Mouse (Mus musculus) gastrocnemius, postnatal 36 days (tissue): ENCODE measurements at regions not wholly inside any gene's neighbourhood (a gene's known extent, or its start where the extent isn't known, plus 50 kb on each side); places are given as distances from the start of the nearest gene placed in this dataset.

ENCODE experiments used
- DNase-seq, 2 experiments: peaks; one replicate each; pipeline ENCODE4 v3.0.0; 2022
- intact Hi-C: fragments of 180-260 bp; cut with DNase I; formaldehyde crosslinking; loops from one replicate; pipeline ENCODE4 v1.15.1; 2025

DNA sequence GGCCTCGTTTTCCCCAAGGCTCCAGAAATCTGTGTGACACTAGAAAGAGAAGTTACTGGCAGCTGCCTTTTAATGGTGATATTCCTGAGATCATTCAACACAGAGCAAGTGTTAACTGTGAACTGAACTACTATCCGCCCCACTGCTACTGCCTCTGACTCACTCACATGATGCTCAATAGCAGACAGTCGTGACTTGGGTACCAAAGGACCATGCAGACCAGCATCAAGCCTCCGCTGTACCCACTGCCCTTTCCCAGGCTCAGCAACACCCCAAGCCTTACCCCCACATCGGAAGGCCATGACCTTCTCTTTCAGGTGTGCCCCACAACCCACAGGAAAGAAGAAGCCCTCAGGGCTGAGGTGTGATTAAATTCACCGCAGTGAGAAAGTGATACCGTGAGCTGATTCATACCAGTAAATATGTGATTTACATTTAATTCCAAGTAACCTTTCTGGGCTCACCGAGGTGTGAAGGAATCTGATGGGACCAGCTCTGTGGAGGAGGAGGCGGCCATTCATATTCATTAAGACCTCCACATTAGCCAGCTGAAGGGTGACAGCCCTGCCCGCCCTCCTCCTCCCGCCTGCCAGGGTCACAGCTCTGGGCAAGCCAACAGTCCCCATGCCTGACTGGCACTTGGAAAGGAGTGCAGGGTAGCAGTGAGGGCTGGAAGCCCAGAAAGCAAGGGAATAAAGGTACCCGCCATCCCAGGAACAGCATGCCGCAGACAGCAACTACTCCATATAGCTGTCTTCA lies 156.0 kb upstream of the Tle3 start:
- intact Hi-C loops, result no loop called here
- DNase-seq, result no peak

DNA sequence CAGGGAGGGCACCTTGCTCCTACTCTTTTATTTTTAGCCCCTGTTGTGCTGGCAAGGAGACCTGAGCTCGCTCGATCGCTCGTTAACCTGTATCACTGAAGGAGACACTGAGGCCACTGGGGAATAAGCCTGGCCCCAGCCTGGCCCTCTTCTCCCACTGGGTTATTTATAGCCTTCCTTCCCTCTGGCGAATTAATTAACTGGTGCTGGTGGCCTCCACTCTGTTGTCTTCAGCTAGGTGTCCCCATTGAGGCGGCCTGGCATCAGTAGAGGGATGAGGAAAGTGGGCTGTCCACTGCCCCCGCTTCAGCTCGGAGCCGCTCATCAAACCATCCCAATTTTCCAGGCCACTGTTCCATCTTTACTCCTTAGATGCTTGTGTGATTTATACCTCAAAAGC lies 152.1 kb upstream of the Tle3 start:
- intact Hi-C loops, result no loop called here

GRCm38 (mm10) chr9:61222212-61223003 lies 149.8 kb upstream of the Tle3 start:
- DNase-seq, result no peak
- intact Hi-C loops, result no loop called here

More for the DNA sequence above, 152.1 kb upstream of the Tle3 start:
- no peak for DNase-seq

- intact Hi-C loops, result no loop called here
- DNase-seq, result no peak
Measured at GRCm38 (mm10) chr9:61225020-61225652, 147.0 kb upstream of the Tle3 start.

DNA sequence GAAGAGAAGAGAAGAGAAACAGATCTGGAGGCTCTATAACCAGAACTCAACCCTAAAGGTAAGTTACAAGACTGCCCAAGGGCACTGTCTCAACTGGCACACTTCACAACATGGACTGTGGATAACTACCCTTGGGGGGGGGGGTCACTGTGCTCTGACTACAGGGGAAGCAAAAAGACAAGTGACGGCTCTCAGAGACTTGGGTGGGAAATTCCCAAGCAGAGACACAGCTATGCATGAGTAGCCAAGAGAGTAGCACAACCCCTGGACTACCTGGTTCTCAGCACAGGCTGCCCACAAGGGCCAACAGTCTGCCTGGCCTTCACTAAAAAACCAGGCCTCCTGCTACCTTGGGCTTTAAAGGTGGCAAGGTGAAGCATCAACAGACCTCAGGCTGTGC lies 146.3 kb upstream of the Tle3 start:
- intact Hi-C loops, result no loop called here
- no peak for DNase-seq

DNA sequence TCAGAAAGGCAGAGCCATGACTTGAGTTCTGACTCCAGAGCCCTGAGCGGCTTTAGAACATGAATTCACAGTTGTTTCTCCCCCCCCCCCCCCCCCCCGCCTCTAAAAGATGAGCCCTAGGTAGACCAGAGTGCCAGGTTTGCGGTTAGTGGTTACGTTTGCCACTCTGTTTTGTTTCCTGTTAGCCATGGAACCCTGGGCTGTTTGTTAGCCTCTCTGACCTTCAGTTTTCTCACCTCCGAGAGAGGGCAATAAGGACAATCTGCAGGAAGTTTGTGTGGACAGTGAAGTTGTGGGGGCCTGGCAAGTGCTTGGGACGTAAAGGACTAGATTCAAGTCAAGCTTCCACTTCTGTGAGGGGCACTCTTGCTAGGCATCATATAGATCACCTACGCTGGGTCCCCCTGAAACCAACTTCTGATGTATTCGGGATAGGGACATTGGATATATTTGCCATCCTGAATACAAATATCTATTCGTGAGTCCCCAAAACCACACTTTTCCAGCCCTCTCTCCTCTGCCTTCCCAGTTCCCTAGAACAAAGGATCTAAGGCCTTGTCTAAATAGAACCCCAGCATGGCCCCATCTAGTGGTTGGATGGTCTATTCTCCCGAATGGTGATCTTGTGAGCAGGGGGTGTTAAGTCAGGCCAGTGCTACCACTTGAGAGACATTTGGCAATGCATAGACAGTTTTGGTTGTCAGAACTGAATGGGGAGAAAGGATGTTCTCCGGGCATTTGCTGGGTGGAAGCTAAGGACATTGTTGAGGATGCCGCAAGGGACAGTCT lies 145.4 kb upstream of the Tle3 start:
- DNase-seq, result no peak
- intact Hi-C loops, result no loop called here

DNA sequence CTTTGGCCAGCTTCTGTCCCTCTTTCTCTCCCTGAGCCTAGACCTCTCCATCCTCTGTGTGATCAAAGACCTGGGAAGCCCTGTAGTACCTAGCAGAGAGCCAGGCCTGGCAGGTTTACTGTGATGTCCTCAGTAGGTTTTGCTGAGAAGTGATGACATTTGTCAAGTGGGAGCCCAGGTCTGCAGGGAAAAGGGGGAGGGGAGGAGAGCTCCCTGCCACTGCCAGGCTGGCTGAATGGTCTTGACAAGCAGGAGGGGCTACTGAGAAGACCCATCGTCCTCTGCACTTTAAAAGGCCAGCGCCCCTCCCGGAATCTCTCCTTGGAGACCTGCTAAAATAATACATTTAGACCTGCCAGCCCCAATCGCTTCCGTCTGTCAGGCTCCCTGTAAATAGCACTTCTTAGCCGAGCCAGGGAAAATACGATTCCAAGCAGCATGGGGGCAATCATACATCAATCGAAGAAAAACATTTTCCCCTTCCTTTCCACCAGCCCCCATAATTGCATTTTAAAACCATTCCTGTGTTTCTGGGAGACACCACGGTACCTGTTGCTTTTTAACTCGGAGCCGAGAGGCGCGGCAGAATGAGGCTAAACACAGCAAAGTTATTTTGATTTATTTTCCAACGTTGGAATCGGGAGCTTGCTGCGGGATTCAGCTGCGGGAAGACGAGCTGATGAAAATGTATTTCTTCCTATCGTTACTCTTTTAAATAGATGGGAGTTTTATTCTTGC lies 144.5 kb upstream of the Tle3 start:
- DNase-seq, result no peak
- intact Hi-C loops, result no loop called here

DNA sequence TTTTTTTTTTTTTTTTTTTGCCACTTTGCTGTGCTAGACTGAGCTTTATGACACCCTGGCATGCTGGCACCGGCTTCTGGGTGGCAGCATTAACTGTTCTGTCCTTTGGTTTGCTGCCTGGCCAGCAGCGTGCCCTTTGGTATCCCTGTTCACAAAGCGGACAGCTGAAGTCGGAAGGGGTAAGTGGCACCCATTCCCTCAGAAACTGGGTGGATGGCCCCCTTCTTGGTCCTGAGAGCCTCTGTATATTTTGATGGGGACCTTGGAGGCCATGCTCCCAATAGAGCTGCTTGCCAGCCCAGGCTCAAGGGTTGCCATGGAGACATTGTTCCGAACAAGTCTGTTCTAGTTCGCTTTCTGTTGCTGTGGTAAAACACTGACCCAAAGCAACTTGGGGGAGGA lies 143.9 kb upstream of the Tle3 start:
- intact Hi-C loops, result no loop called here
- DNase-seq, result no peak

DNA sequence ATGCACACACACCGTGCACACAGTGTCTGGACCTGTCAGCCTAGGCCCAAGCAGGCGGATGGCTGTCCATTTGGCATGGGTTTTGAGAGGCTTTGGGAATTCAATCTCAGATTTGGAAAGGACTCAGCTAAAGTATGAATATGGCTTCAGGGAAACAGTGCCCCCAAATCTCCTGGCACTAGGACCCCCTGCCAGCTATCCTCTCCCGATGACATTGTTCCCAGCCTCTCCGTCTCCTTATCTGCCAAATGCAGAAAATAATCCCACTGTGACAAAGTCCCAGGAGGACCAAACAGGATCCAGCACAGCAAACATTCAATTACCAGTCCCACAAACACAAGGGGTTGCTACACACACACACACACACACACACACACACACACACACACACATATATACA lies 141.9 kb upstream of the Tle3 start:
- intact Hi-C loops, result no loop called here

DNA sequence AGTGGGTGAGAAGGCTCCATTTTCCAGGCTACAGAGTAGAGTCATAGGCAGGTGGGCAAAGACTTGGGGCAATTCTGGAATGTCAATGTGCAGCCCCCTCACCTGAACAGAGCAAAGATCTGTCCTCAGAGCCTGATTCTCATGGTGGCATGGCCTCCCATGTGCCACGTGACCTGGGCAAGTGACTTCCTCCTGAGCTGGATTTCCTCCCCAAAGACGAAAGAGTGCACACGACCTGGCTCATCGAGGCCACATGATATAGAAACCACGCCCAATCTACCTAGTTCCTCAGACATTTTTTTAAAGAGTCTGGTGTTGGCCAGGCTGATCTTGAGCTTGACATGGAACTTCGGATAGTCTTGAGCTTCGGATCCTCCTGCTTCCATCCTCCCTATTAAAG lies 139.5 kb upstream of the Tle3 start:
- intact Hi-C loops, result no loop called here

More for the DNA sequence above, 141.9 kb upstream of the Tle3 start:
- no peak for DNase-seq

GRCm38 (mm10) chr9:61233251-61233650 lies 138.9 kb upstream of the Tle3 start:
- no peak for DNase-seq
- intact Hi-C loops, result no loop called here

More for the DNA sequence above, 139.5 kb upstream of the Tle3 start:
- DNase-seq, result no peak

GRCm38 (mm10) chr9:61235653-61236610 lies 136.2 kb upstream of the Tle3 start:
- intact Hi-C loops, result no loop called here
- no peak for DNase-seq

- intact Hi-C loops, result no loop called here
Measured at GRCm38 (mm10) chr9:61238687-61239250, 133.4 kb upstream of the Tle3 start.

DNA sequence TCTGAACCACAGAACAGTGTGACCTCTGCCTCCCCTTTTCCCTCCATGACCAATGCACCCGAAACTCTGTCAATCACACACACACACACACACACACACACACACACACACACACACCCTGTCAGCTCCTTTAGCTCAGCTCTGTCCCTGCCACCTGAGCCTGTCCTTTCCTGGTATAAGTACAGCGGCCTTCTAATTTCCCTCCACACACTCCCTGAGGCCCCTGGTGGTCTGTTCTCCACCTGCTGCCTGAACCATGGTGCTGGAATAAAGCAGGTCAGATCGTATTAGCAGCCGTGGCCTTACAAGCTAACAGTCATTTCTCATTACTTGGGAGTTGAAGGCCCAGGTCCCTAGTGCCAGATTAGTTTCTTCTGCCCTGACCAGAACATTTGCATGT lies 132.8 kb upstream of the Tle3 start:
- DNase-seq, result no peak
- intact Hi-C loops, result no loop called here

More at GRCm38 (mm10) chr9:61238687-61239250, 133.4 kb upstream of the Tle3 start:
- no peak for DNase-seq

GRCm38 (mm10) chr9:61241442-61241841 lies 130.7 kb upstream of the Tle3 start:
- intact Hi-C loops, result no loop called here
- DNase-seq, result no peak

DNA sequence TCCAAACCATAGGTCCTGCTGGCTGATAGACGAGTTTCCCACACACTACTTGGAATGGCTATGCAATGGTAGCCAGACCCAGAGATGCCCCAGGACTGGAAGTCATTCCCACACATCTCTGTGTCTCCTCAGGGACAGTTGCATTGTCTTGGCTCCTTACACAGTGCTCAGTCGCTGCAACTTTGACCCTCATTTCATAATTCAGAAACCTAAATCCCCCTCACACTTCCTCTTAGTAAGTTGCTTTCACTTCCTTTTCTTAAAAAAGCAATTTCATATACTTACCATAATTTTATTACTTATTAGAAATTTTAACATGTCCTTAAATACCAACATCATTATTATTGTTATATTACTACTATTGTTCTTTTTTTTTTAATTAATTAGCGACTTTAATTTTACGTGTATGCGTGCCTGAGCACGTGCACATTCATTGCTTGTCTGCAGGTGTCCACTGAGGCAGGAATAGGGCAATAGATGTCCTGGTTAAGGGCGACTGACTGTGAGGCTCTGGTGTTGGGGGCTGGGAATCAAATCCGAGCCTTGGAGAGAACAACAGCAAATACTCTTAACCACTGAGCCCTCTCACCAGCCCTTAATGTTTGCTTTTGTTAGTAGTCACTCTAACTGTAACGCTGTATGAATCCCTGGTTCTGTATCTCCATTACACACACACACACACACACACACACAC lies 129.9 kb upstream of the Tle3 start:
- no peak for DNase-seq
- intact Hi-C loops, result no loop called here

DNA sequence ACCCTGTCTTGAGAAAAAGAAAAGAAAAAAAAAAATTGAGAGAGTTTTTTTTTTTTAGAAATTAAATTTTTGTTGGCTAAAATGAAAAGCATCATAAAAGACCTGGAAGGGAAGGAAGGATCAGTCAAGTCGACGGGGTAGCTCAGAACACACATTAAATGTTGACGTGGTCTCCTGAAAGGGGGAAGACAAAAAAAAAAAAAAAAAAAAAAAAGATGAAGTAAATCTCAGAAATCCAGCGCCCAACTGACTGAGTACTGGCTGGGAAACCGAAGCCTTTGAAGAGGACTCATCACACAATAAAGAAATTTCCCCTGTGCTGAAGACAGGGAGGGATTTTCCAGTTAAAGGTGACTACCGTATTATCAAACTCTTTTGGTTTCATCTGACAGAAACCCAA lies 128.9 kb upstream of the Tle3 start:
- no peak for DNase-seq
- intact Hi-C loops, result no loop called here
